Mouse (Mus musculus): ENCODE data around the gene Setdb2.

The Setdb2 gene

DNA sequence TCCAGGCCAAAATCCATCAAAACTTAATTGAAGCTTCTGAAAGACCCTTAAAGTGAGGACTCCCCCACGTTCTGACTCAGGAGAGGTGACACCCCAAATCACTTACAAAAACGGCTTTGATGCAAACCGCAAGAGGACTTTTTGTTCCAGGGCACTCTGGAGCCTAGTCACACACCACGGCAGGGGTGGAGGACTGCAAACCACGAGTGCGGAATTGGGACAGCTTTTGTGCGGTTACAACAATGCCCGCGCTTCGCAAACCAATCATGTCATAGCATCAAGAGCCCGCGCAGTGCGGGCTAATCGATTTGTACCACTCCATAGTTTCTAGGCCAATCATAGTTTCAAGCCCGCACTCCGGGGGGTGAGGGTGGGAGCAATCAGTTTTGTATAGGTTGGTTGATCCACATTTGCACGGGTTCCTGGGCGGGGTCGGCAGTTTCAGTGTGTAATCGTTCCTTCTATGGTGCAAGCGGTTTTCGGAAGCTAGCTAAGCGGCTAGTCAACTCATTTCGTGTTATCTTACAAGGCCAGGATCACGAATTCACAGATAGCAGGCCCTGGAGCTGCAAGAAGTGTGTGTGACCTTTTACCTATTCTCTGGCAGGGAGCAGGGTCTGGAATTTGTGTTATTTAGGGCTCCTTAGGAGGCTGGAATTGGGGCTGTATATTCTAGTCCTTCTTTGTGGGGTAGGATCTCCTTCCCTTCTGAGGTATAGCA, 70.2 kb downstream of the Setdb2 start:
- DNase-seq (ENCODE audit: low spot score): no peak

DNA sequence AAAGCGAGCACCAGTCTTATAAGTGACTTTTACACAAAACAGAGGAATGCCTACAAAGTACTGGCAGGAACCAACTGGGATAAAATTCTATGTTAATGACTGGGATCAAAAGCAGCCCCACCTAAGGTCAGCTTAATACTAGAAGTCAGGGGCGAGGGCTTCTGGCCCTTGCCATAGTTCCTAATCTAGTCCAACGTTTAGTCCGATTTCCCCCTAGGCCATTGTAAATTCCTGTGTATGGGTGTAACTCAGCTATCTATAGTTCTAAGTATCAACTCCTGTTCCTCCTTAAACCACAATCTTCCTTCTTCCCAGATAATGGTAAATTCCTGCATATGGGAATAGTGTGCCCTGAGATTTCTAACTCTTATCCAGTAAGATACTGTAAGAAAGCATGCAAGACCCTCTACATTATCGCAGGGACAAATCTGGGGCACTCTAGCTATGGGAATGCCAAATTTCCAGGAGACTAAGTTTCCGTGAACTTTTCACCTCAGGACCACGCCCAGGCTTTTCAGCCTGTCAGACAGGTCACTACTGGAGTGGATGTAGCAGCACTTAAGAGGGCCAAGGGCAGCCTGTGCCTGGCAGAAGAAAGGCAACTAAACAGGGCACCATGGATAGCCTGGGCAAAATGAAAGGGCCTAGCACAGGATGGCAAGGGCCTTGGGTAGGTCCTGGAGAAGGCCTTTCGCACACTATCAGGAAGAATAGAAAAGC, 74.1 kb downstream of the Setdb2 start:
- no peak for DNase-seq (ENCODE audit: low spot score)

DNA sequence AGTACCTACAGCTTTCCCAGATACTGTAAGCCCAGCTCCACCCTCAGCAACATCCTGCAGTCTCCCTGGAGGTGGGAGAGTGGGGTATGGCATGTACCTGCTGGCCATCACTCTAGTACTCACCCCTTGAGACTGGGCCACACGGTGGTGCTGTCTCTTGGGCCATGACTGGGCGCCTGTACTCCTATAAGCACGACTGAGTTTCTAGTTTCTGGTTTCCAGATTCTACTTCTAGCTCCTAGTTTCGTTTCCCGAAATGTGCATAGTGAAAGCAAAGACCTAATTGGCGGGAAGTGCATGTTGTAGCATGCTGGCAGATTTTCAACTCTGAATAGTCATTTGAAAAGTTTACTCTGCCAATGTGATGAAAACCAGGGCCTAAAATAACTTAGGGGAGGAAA, 75.4 kb downstream of the Setdb2 start, which contains the start of gene Phf11d:
Gene Phf11d (minus strand): TSS at position 227 of the 401 bp plus-strand sequence.
- DNase-seq (ENCODE audit: low spot score): peak; percentile 29

Data from urinary bladder, postnatal 25 days (tissue).